Mouse (Mus musculus): ENCODE measurements at regions not wholly inside any gene's neighbourhood (a gene's known extent, or its start where the extent isn't known, plus 50 kb on each side); places are given as distances from the start of the nearest gene placed in this dataset.

- no peak for TF ChIP-seq CTCF (conservative IDR thresholded peaks at IDR 0.05; ENCODE audit: low read length)
- no peak for TF ChIP-seq POU5F1 (IDR thresholded peaks at IDR 0.05; ENCODE audit: borderline replicate concordance, low read length)
These were observed 404.0 kb upstream of the Gm12887 start for GRCm38 (mm10) chr4:122025866-122026265.
